Mouse (Mus musculus): ENCODE results near the gene Elovl2.
A peak's percentile ranks its signal among the peaks of the same experiment; 100 is the strongest.
"Not testable (repeated sequence)": the region's sequence is repeated elsewhere in the genome, so short reads cannot be mapped to it uniquely, and the experiment has no call there.

The Elovl2 gene

GRCm38 (mm10) chr13:41235181-41235580 is 15.0 kb upstream of the Elovl2 start:
- DNase-seq (ENCODE audit: low spot score), result no peak

DNA sequence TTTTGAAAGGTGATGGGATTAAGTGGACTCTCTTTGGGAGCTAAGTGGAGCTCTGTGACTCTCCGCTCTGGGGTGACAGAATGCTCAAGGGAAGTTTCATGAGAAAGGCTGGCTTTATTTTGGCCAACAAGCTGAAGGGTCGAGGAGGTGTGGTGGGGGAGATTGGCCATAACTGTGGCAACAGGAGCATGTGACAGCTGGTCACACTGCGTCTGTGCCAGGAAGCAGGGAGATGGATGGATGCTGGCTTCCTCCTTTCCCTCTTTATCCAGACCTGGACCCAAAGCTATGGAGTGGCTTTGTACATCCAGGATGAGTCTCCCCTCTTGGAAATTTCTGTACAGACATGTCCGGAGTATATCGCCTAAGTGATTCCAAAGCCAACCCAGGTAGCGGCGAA is 13.0 kb upstream of the Elovl2 start:
- no peak for DNase-seq (ENCODE audit: low spot score)

- DNase-seq (ENCODE audit: low spot score), result no peak
These were observed 12.0 kb upstream of the Elovl2 start for GRCm38 (mm10) chr13:41232209-41232608.

DNA sequence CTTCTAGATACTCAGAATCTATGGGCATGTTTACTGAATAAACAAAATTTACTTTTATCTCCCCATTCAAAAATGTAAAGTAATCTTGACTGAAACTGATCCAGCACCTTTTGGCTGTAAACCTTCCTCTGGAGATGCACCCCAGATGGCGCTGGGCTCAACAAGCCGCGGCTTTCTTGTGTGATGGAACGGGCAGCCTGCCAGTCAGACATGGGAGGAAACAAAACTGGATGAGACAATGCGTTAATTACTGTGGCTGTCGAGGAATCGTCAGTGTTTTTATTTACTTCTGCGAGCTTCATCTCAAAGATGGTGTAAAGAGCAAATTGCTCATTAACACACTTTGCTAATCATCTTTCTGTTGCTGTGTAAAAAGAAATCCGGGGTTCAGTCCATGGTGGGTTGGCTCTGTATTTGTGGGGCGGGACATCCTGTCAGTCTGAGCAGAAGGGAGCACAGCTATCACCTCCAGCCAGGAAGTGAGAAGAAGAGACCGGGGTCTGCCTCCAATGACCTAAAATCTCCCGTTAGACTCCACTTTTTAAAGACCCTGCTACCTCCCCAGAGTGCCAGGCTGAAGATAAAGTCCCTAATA is 11.3 kb upstream of the Elovl2 start:
- DNase-seq (ENCODE audit: low spot score), result no peak

DNA sequence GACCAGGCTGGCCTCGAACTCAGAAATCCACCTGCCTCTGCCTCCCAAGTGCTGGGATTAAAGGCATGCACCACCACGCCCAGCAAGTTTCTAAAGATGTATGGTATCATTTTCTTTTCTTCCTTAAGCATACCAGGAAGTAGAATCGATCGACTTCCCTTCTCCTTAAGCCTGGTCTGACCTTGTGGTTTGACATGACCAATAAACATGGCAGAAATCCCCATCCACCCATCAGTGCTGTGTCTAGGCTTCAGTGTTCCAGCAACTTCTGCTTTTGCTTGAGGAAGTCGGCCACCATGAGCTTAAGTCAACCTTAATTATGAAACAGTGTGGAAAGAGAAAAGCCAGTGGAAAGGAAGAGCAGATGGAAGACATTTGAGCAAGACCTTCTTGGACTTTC is 10.1 kb upstream of the Elovl2 start:
- DNase-seq (ENCODE audit: low spot score), result no peak

- DNase-seq (ENCODE audit: low spot score), result no peak
These were observed 7.9 kb upstream of the Elovl2 start for GRCm38 (mm10) chr13:41228060-41228459.

DNA sequence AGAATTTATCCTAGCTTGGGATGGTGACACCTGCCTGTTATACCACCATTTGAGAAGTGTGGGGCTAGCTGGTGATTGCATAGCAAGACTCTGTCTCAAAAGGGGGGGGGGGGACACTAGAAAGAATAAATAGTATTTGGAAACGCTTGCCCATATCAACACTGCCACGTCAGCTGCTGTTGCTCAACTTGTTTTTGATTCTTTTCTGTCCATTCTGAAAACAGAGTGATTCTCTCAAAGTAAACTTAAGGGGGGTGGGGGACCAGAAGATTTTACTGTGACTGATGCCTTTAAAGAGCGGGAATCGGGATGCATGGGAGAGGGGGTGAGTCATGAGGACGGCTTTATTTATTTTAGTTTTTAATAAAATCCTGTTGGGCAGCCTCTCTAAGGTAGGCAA is 6.3 kb upstream of the Elovl2 start:
- no peak for DNase-seq (ENCODE audit: low spot score)

- no peak for DNase-seq (ENCODE audit: low spot score)
These were observed 410 bp downstream of the Elovl2 start for GRCm38 (mm10) chr13:41219687-41220303.

- peak; percentile 22 for DNase-seq (ENCODE audit: low spot score)
These were observed 1.1 kb downstream of the Elovl2 start for GRCm38 (mm10) chr13:41219056-41219455.

GRCm38 (mm10) chr13:41216236-41216635 is 4.0 kb downstream of the Elovl2 start:
- no peak for DNase-seq (ENCODE audit: low spot score)

GRCm38 (mm10) chr13:41215669-41216068 is 4.5 kb downstream of the Elovl2 start:
- no peak for DNase-seq (ENCODE audit: low spot score)

DNA sequence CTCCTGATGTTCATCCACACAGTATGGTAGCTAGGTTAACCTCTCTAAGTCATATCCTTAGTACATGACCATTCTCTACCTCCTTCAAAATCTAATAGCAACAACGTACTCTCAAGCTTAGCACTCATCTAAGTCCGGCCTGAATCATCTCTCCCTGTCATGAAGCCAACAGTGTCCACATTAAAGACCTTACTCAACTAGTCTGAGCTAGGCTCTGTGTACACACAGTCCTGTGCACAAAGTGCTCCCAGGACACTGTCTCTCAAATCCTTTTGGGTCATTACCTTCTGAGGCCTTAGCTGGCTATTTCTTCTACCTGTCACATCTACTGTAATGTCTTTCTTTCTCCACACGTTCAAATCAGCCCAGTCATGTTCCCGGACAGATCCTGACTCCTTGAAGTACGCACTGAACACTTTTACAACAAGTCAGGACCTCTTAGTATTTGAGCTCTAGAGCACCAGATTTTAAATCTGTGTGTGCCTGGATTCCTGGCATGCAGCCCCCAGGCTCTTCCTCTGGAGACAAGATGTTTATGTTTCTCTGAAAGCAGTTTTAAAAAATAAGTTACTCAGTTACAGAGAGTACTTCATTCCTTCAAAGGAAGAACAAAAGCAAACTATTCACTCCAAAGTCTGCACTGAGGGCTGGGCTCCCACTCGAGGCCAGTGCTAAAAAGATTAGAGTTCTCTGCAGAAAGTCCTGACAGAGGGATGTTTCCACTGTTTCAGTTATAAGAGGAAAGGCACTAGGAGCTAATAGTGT is 7.5 kb downstream of the Elovl2 start:
- no peak for DNase-seq (ENCODE audit: low spot score)

DNA sequence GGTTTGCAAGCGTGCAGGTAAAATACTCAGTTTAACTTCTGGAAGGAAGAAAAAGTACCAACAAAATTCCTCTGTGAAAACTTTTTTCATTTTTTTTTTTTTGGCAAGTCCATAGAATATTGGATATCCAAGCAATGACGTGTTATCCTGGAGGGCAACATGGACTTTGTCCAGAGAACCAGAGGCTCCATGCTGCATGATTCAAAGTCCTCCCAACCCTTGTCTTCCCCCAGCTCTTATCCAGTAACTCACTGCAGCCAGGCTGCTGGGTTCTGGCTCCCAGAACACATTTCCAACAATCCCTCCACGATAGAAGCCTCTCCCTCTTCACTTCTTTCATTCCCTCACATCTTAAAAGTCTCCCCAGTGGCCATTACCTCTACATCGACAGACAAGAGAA is 8.9 kb downstream of the Elovl2 start:
- DNase-seq (ENCODE audit: low spot score), result no peak

DNA sequence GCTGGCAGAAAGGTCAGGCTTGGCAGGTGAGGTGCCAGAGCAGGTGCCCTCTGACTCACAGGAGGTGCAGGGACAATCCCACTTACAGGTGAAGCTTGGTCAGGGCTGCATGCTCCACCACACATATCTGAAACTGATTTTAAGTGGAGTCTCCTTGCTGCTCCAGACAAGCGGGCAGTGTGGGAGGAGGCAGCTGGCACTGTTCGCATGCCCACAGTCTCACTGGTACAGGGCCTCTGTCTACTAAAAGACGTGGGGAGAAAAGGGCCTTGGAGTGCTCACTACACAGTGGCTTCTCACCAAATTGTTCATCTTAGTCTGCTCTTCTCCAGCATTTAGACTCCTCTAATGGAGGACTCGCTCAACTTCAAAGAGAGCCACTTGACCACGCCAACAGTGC is 14.0 kb downstream of the Elovl2 start:
- no peak for DNase-seq (ENCODE audit: low spot score)

DNA sequence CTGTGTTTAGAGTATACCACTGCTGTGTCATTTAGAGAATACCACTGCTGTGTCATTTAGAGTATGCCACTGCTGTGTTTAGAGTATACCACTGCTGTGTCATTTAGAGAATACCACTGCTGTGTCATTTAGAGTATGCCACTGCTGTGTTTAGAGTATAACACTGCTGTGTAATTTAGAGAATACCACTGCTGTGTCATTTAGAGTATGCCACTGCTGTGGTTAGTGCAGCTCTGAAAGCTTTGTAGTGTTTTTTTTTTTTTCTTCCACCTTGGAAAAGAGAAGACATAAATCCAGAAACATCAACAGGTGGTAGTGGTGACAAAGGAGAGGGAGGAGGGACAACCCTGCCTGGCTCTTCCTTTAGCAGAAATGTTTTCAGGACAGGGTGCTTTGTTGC is 14.6 kb downstream of the Elovl2 start:
- not testable (repeated sequence) for DNase-seq (ENCODE audit: low spot score)

- DNase-seq (ENCODE audit: low spot score), result peak; percentile 53
These were observed 16.5 kb downstream of the Elovl2 start for GRCm38 (mm10) chr13:41203691-41204090.

- no peak for DNase-seq (ENCODE audit: low spot score)
These were observed 16.9 kb downstream of the Elovl2 start for GRCm38 (mm10) chr13:41203289-41203688.

- no peak for DNase-seq (ENCODE audit: low spot score)
These were observed 19.3 kb downstream of the Elovl2 start for GRCm38 (mm10) chr13:41200861-41201260.

GRCm38 (mm10) chr13:41195640-41196333 is 24.4 kb downstream of the Elovl2 start:
- DNase-seq (ENCODE audit: low spot score), result no peak

DNA sequence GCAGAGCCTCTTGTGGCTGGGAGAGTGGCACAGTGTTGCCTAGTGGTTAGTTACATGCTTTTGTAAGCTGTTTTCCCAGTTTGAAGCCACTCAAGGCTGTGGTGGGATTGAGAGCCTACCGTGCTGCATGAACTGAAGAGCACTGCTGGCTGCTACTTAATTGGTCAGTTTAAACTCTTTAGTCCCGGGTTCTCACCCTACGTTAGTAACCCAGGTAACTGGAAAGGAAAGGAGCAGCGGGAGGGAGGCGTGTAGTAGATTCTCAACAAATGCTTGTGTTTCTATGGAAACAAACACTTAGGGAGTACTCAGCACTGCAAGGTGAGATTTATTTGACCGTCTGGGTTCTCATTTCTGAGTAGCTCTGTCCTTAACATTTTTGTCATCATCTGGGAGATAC is 32.3 kb downstream of the Elovl2 start:
- DNase-seq (ENCODE audit: low spot score), result no peak

DNA sequence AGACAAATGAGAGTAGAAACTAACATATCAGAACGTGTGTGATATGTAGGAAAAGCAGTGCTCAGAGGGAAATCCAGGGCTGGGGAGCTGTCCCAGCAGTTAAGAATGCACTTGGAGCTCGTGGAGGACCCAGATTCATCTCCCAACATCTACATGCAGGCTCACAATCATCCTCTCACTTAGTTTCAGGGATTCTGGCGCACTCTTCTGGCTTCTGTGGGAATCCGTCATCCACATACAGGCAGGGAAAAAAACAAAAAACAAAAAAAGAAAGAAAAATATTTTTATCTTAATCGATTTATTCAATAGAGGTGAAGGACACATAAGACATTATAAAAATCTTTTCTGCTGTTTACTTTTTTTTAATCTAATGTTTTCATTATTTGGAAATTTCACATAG is 61.8 kb downstream of the Elovl2 start:
- DNase-seq (ENCODE audit: low spot score), result no peak

GRCm38 (mm10) chr13:41153146-41153545 is 67.1 kb downstream of the Elovl2 start:
- DNase-seq (ENCODE audit: low spot score), result no peak

DNA sequence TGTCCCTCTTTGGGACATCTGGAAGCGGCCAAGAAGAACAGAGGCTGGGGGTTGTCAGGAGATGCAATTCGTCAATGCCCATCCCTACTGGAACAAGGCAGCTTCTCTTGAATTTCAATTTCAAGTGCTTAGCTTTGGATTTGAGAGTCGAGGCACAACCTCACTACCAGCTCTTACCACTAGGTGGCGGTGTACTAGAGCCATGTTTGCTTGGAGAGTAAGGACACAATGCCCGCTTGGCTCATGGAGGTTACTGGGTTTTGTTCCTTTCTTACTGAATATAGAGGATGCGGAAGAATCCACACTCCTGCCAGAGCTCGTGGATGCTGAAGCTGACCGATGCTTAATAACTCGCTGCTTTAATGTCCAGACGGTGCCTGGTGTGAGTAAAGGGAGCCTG is 73.9 kb downstream of the Elovl2 start:
- peak; percentile 71 for DNase-seq (ENCODE audit: low spot score)
